Mouse (Mus musculus) heart, embryonic 13.5 days (tissue): ENCODE results near the gene Vdac2. TPM values are rescaled to one million over a fixed set of nuclear protein-coding genes. Genes with fewer than 3 reads are reported as not detected.
A peak's percentile ranks its signal among the peaks of the same experiment; 100 is the strongest.

Experiments
- ATAC-seq: fragments of 200-750 bp; cut with Nextera tagmentation; 2 replicates; pipeline ENCODE4 v1.8.0; 2017; ENCODE audit warnings: moderate TSS enrichment; ENCODE audit not compliant: insufficient number of reproducible peaks, low FRiP score, low TSS enrichment; ENCODE audit errors: extremely low read depth
- H3K27ac ChIP-seq: fragments of 300-500 bp; sonication (generic); replicated peaks from 2 replicates; pipeline ENCODE4 v1.5.1; 2015; ENCODE audit warnings: moderate library complexity, mild to moderate bottlenecking, inconsistent platforms
- H3K27me3 ChIP-seq: fragments of 300-500 bp; sonication (generic); replicated peaks from 2 replicates; pipeline ENCODE4 v1.6.1; 2015; ENCODE audit warnings: mild to moderate bottlenecking, inconsistent platforms
- H3K36me3 ChIP-seq: fragments of 300-500 bp; sonication (generic); 2 replicates; pipeline ENCODE4 v1.6.1; 2015; ENCODE audit warnings: mild to moderate bottlenecking, inconsistent platforms
- H3K4me1 ChIP-seq: fragments of 300-500 bp; sonication (generic); 2 replicates; pipeline ENCODE4 v1.6.1; 2015; ENCODE audit warnings: inconsistent platforms
- H3K4me2 ChIP-seq: fragments of 300-500 bp; sonication (generic); 2 replicates; pipeline ENCODE4 v1.6.1; 2015; ENCODE audit warnings: inconsistent platforms, mild to moderate bottlenecking, moderate library complexity
- H3K4me3 ChIP-seq: fragments of 300-500 bp; sonication (generic); 2 replicates; pipeline ENCODE4 v1.5.1; 2015; ENCODE audit warnings: moderate library complexity, mild to moderate bottlenecking, inconsistent platforms
- H3K9ac ChIP-seq: fragments of 300-500 bp; sonication (generic); 2 replicates; pipeline ENCODE4 v1.6.1; 2015; ENCODE audit warnings: inconsistent platforms, mild to moderate bottlenecking, moderate library complexity
- H3K9me3 ChIP-seq: fragments of 300-500 bp; sonication (generic); 2 replicates; pipeline ENCODE4 v1.6.1; 2016; ENCODE audit warnings: inconsistent platforms
- WGBS: fragments of 180-500 bp; shearing (Covaris S2); methylation state at CpG from one replicate; pipeline ENCODE4 v1.1.7; 2015; ENCODE audit warnings: mixed read lengths; 5-methylcytosine and 5-hydroxymethylcytosine counted together
- polyA plus RNA-seq: library from polyadenylated mRNA; unstranded; fragments of >200 nt; fragmentation: Nextera tagmentation; extraction: Ambion mirVana; gene quantifications from 2 replicates; pipeline ENCODE4 v1.2.1, GENCODE M21; 2015

The Vdac2 gene
- polyA plus RNA-seq, 1 experiment from 2014 or later: 414 TPM

DNA sequence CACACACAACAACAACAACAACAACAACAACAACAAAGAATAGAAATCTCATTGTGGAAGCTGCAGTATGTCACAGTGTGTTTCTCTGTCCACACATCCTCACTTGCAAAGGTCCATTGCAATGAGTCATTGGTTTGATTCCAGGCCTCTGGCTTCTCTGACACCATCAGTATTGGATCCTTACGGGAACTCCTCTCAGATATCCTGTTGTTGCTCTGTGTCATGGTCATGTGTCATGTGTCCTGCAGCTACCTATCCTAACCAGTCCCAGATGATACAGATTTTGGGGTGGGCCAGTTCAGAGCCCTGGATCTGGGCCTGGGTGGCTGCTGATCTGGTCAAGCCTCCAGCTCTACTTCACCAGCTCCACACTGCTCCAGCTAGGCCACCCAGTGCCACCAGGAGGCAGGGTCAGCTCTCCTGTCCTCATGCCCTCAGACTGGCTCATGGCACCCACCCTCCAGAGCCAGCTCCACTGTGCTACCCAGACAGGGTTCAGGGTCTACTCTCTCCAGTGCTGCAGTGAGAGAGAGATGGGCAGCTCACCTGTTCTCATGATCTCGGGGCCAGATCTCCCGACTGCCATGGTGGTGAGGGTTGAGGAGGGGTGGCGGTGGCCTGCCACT lies 4.0 kb upstream of the Vdac2 start:
- H3K4me1 ChIP-seq: peaks cover 50% of the 10 kb centered on the region
- no peak overlapping the region for H3K4me3 ChIP-seq
- no peaks in the 10 kb centered on the region for H3K36me3 ChIP-seq
- H3K4me2 ChIP-seq: no peak overlapping the region
- no peaks in the 10 kb centered on the region for H3K27me3 ChIP-seq
- 84% methylated on average over 4 of the region's 4 CpGs for WGBS
- H3K9ac ChIP-seq: no peak overlapping the region
- ATAC-seq: no peak
- 0 out of 2 replicates have a peak overlapping the region, but pooled peaks have one; percentile 95 for H3K27ac ChIP-seq
- H3K9me3 ChIP-seq: no peaks in the 10 kb centered on the region

DNA sequence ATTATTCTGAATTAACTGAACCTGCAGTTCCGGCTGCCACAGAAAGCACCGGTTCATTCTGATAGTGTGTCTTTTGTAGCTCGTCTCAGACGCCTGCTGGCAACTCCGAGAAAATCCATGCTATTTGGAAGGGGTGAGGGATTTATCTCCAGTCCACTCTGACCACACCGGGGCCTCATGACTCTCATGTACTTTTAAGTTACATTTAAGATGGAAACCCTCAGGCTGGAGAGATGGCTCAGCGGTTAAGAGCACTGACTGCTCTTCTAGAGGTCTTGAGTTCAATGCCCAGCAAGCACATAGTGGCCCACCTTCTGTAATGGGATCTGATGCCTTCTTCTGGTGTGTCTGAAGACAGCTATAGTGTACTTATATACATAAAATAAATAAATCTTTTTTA lies 2.7 kb upstream of the Vdac2 start:
- Histone ChIP-seq H3K4me3 (no peak overlapping the region), H3K9ac (peak overlapping the region; percentile 21; the same call in 1 of the 2 replicates), H3K27ac (peak overlapping the region; percentile 95), H3K9me3 (no peaks in the 10 kb centered on the region), H3K4me1 (peaks cover 52% of the 10 kb centered on the region), H3K36me3 (no peaks in the 10 kb centered on the region), H3K4me2 (peak overlapping the region; percentile 41; the same call in 1 of the 2 replicates), H3K27me3 (no peaks in the 10 kb centered on the region)
- WGBS: 35% methylated on average over 7 of the region's 7 CpGs
- no peak for ATAC-seq

DNA sequence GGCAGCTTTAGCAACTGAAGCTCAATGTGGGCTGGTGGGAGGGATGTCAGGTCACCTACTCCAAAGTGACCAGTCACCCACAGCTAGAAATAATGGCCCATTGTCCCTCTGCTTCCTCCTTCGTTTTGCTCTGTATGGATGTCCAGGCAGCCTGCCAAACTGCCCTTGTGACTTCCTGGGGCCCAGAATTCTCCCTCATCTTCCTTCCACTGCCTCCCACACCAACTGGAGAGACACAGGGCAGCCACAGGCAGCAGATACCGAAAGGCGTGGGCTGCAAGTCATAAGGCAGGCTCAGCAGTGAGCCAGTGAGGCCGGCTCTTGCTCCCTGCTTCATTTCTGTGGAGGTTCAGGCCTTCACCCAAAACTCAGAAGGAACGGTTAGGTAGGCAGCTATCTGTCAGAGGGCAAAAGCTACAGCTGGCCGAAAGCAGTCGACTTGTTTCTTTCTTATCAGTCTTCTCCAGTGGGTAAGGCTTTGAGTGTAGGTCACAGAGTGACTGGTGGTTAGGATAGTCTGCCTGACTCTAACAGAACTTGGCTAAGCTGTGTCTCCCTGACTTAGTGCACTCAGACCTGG lies 2.2 kb upstream of the Vdac2 start:
- no peaks in the 10 kb centered on the region for H3K27me3 ChIP-seq
- WGBS: 3% methylated on average over 7 of the region's 7 CpGs
- H3K4me3 ChIP-seq: no peak overlapping the region
- H3K27ac ChIP-seq: peak overlapping the region; percentile 95
- peaks cover 52% of the 10 kb centered on the region for H3K4me1 ChIP-seq
- peak; percentile 29; the same call in 1 of the 2 replicates for ATAC-seq
- H3K9ac ChIP-seq: peak overlapping the region; percentile 52; the same call in 1 of the 2 replicates
- H3K36me3 ChIP-seq: no peaks in the 10 kb centered on the region
- H3K9me3 ChIP-seq: no peaks in the 10 kb centered on the region
- peak overlapping the region; percentile 41 for H3K4me2 ChIP-seq

DNA sequence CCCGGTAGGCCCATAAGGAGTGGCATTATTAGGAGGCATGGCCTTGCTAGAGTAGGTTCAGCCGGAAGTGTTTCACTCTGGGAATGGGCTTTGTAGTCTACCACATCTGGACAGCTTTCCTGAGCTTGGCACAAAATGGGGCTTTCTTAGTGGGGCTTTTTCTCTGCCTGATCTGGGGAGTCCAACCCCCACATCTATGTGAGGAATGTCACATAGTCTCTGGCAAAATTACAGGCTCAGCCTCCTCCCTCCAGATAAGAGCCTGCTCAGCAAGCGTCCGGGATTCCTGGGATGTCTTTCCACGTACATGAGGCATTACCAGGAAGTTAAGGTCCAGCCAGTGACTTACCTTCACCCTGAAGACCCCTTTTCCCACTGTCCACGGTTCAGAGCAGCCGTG lies 1.1 kb upstream of the Vdac2 start:
- ATAC-seq: no peak
- H3K9ac ChIP-seq: peak overlapping the region; percentile 53
- H3K4me1 ChIP-seq: peaks cover 52% of the 10 kb centered on the region
- no peaks in the 10 kb centered on the region for H3K9me3 ChIP-seq
- no peak overlapping the region for H3K4me3 ChIP-seq
- H3K4me2 ChIP-seq: peak overlapping the region; percentile 41; the same call in 1 of the 2 replicates
- WGBS: 26% methylated on average over 7 of the region's 7 CpGs
- H3K27ac ChIP-seq: peak overlapping the region; percentile 95
- no peaks in the 10 kb centered on the region for H3K27me3 ChIP-seq
- H3K36me3 ChIP-seq: no peaks in the 10 kb centered on the region

DNA sequence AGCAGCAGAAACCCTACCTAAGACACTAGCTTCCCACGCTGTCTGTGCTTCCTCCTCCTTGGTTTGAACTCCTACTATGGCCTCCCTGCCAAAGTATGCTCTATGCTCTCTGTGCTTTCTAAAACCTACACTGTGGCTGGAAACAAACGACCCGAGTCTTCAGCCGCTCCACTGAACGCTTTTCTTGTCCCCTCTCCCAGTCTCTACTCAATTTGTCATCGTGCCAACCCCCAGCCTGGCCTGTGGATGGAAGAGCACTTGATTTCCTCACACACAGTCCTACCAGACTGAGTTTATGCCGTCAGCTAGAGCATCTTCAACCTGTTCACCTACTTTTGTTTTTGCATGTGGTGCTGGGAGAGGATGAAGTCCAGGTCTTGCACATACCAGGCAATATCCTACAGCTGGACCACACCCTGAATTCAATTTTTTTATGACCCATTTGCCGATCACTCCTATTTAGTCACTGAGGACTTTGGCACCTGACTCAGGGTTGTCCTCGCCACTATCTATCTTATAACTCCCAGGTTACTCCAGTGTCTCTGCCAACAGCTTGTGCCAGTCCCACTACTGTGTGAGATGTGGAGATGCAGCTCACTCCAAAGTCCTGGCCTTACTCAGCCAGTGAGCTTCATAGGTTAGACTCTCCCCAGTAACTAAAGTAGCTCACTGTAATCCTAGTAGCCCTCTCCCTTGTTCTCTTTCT lies 901 bp downstream of the Vdac2 start:
- 72% methylated on average over 9 of the region's 9 CpGs for WGBS

DNA sequence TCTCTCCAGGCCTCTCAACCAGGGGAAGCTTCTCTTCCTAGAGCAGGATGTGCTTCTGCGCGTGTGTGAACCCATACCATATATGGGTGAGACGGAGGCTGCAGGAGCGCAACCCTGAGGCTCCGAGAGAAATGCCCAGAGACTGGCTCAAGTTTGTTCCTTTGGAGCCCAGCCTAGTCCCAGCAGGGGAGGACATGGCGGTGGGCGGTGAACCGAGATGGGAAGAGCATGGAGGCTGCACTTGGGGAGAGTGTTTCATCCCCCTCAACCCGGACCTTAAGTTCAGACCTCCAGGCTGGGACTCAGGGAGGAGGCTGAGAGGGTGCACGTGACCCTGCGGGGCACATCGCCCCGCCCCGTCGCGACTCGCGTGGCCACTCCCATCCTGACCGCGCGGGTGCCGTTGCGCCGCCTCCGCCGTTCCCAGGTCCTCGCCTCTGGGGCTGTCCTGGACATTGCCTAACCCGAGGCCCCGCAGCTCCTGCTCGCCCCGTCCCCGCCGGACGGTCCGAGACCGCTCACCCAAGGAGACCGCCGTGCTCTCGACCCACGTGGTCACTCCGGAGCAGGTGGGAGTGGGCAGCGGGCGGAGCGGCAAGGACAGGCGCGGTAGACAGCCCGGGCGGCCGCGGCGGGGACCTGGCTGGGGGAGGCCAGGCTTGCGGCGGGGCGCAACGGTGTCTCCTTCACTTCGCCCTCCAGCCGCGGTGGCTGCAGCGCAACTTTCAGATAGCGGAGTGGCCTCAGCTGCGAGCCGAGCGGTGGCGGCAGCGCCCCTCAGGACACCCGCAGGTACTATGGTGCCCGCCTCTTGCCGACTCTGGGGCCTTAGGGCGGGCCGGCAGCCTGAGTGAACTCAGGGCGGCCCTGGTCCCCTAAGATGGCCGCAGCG lies 6.1 kb downstream of the Vdac2 start:
- peaks cover 58% of the 10 kb centered on the region for H3K4me1 ChIP-seq
- peaks cover 35% of the 10 kb centered on the region for H3K36me3 ChIP-seq
- no peaks in the 10 kb centered on the region for H3K27me3 ChIP-seq
- no peaks in the 10 kb centered on the region for H3K9me3 ChIP-seq
- peak overlapping the region; percentile 99 for H3K9ac ChIP-seq
- H3K4me2 ChIP-seq: peak overlapping the region; percentile 83
- ATAC-seq: peak; percentile 97
- under 1% methylated on average over 72 of the region's 73 CpGs for WGBS
- peak overlapping the region; percentile 99 for H3K27ac ChIP-seq
- peak overlapping the region; percentile 91 for H3K4me3 ChIP-seq

More for the DNA sequence above, 901 bp downstream of the Vdac2 start:
- H3K4me1 ChIP-seq: peaks cover 66% of the 10 kb centered on the region
- no peak overlapping the region for H3K4me3 ChIP-seq
- no peak for ATAC-seq
- H3K9me3 ChIP-seq: no peaks in the 10 kb centered on the region
- no peaks in the 10 kb centered on the region for H3K36me3 ChIP-seq
- H3K27me3 ChIP-seq: no peaks in the 10 kb centered on the region
- H3K27ac ChIP-seq: peak overlapping the region; percentile 60; the same call in 1 of the 2 replicates
- no peak overlapping the region for H3K9ac ChIP-seq
- H3K4me2 ChIP-seq: no peak overlapping the region

DNA sequence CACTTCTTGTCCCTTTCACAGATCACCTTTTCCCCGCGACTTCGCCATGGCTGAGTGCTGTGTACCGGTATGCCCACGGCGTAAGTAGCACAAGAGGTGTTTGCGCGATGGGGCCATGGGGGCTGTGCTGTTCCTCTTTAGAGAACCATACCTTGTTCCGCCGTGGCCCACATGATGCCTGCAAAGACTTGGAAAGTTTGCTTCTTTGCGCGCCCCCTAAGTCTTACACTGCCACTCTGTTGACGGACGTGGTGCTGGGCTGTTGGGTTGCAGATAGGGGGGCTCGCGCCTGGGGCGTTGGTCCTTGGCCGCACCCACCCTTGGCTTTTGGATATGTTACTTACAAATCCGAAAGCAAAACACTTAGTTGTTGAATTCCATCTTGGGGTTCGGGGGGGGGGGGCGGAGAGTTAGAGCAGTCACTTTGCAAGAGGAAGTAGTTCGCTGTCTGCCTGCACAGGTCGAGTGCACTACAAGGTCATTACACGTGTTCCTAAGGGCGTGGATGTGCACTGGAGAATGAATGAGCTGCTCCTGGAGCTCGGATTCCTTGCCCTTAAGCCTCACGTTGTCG lies 6.9 kb downstream of the Vdac2 start:
- ATAC-seq: no peak
- H3K27me3 ChIP-seq: no peaks in the 10 kb centered on the region
- H3K9me3 ChIP-seq: no peaks in the 10 kb centered on the region
- H3K36me3 ChIP-seq: peaks cover 43% of the 10 kb centered on the region
- H3K4me2 ChIP-seq: peak overlapping the region; percentile 83
- under 1% methylated on average over 28 of the region's 28 CpGs for whole genome bisulfite sequencing
- H3K4me3 ChIP-seq: peak overlapping the region; percentile 91
- H3K4me1 ChIP-seq: peaks cover 53% of the 10 kb centered on the region
- H3K9ac ChIP-seq: peak overlapping the region; percentile 99
- H3K27ac ChIP-seq: peak overlapping the region; percentile 99

DNA sequence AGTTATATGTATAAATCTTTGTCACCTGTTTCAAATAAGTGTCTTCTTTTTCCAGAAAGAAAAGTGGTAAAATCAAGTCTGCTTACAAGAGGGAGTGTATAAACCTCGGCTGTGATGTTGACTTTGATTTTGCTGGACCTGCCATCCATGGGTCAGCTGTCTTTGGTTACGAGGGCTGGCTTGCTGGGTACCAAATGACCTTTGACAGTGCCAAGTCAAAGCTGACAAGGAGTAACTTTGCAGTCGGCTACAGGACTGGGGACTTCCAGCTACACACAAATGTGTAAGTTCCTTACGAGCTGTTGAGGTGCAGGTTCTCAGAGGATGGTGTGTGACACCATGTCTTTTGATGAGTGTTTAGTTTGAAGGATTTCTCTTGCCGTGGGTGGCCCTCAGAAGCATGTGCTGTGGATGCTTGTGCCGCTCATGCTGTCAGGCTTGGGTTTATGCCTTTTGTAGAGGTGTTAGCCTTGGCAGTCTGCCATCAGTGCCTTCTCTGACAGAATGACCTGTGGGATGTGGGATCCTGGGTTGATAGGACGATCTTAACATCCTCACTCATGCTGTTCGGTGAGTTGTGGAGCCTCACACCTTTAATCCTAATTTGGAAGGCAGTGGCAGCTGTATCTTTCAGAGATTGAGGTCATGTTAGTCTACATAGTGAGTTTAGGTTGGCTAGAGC lies 13.4 kb downstream of the Vdac2 start:
- no peak overlapping the region for H3K4me3 ChIP-seq

DNA sequence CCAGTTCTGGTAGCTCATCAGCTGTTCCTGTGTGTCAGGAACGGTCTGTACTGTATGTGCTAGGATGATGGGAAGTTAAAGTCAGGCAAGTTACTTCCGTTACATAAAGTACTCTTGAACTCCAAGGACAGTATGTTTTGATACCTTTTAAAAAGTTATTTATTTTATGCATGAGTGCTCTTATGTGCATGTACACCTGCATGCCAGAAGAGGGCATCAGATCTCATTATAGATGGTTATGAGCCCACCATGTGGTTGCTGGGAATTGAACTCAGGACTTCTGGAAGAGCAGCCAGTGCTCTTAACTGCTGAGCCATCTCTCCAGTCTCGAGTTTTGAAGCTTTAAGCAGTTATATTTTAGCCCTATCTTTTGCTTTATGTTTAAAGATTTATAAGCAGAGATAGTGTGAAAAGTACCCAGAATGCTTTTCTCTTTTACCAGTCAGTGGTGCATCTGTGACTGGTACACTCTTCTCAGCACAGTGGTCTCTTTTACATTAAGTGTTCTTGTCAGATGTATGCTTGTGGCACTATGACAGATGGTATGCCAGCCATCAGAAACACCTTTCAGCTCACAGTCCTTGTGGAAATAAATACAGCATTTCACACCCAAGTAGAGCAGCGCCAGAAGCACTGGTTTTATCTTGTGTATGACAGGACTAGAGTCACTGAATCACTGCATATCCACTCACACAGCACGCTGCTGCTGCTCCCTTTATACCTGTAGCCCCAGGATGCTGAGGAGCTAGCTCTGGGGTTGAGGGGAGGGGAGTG lies 17.0 kb downstream of the Vdac2 start:
- WGBS: 58% methylated on average over 5 of the region's 5 CpGs
- Histone ChIP-seq H3K36me3 (peaks cover 100% of the 10 kb centered on the region), H3K4me3 (no peak overlapping the region), H3K27ac (peak overlapping the region; percentile 70), H3K9me3 (no peaks in the 10 kb centered on the region), H3K27me3 (no peaks in the 10 kb centered on the region), H3K9ac (peak overlapping the region; percentile 54; the same call in 1 of the 2 replicates), H3K4me1 (peaks cover 56% of the 10 kb centered on the region), H3K4me2 (no peak overlapping the region)
- no peak for ATAC-seq

More for the DNA sequence above, 13.4 kb downstream of the Vdac2 start:
- Histone ChIP-seq H3K27ac (peak overlapping the region; percentile 21), H3K36me3 (peaks cover 100% of the 10 kb centered on the region), H3K9me3 (no peaks in the 10 kb centered on the region), H3K27me3 (no peaks in the 10 kb centered on the region), H3K9ac (no peak overlapping the region), H3K4me1 (peaks cover 64% of the 10 kb centered on the region), H3K4me2 (no peak overlapping the region)
- ATAC-seq: no peak
- 42% methylated on average over 8 of the region's 8 CpGs for WGBS

DNA sequence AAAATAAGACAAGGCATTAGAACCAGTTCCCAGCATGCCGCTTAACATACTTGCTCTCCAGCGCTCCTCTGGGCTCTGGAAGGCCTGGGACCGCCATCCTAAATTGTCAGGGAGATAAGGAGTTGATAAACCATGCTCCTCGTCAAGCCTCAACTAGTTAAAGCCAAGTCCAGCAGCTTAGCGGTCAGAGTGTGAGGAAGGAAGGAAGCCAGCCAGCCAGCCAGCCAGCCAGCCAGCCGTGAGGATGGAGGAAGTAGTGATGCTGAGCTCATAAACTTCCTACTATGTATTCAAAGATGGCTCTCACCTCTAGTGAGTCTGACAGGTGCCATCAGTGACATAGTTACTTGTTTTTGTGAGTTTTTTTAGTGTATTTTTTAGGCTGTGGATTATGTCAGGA lies 18.2 kb downstream of the Vdac2 start:
- Histone ChIP-seq H3K4me3 (no peak overlapping the region), H3K4me2 (no peak overlapping the region), H3K27me3 (no peaks in the 10 kb centered on the region), H3K4me1 (peaks cover 57% of the 10 kb centered on the region), H3K36me3 (peaks cover 87% of the 10 kb centered on the region), H3K9ac (peak overlapping the region; percentile 63), H3K9me3 (no peaks in the 10 kb centered on the region), H3K27ac (peak overlapping the region; percentile 70)
- WGBS: 23% methylated on average over 6 of the region's 6 CpGs
- ATAC-seq: no peak
